Comparison of ENCODE assay signal across 8 mouse cellular contexts in genomic region chr8:22209012-22209411, GRCm38 (mm10). TPM values are rescaled to one million over a fixed set of nuclear protein-coding genes. Genes with fewer than 3 reads are reported as not detected.
DNase-seq lines count a peak whose midpoint lies in the region; ATAC-seq lines count a peak whose summit lies in the region.

No protein-coding gene starts in this region.

- intact Hi-C loops in heart, postnatal 25 days (cut with DNase I): no loop called here

- ATAC-seq in erythroblast, adult 5-6 weeks (replicated peaks; ENCODE audit: low FRiP score, poor library complexity, severe bottlenecking): no peak

- peak; percentile 94 for DNase-seq in heart, adult 11 months
- DNase-seq in heart, postnatal 25 days (ENCODE audit: low spot score): no peak
- peak; percentile 36 for DNase-seq in heart, adult 8-10 months (ENCODE audit: low spot score)
- DNase-seq in liver: peak; percentile 56
- DNase-seq in lung, postnatal 4 days: peak; percentile 43 to 75
- DNase-seq in right cerebral cortex, adult 2 months (ENCODE audit: low spot score in 2 of 2): no peak
- no peak for DNase-seq in cerebellum, adult 9-10 months

RNA-seq across cellular contexts. Expression of gene Vps36, which starts 16.4 kb away (rescaled TPM):
- 10 to 100 TPM; 27.4 to 27.7 TPM for total RNA-seq in heart, postnatal 25 days (2021)
- total RNA-seq in heart, adult 8-10 months (2022): 10 to 100 TPM; 20.1 to 22.2 (median 21.0) TPM
- 10.0 and 12.3 TPM in 2 replicates for total RNA-seq in erythroblast, adult 5-6 weeks (2015; ENCODE audit: low replicate concordance)
- 8.5 and 11.8 TPM in 2 replicates for total RNA-seq in erythroblast, adult 5-6 weeks (2017; ENCODE audit: low replicate concordance)

RNA-seq across cellular contexts. Expression of gene Thsd1, which starts 18.1 kb away (rescaled TPM):
- total RNA-seq in heart, postnatal 25 days (2021): 1 to 10 TPM; 5.4 to 6.2 TPM
- total RNA-seq in heart, adult 8-10 months (2022): 1 to 10 TPM; 3.8 to 4.5 (median 4.3) TPM
- total RNA-seq in erythroblast, adult 5-6 weeks (2015; ENCODE audit: low replicate concordance): 0.21 and 0.58 TPM in 2 replicates
- 0.28 TPM in 1 of 2 replicates, not detected in the other for total RNA-seq in erythroblast, adult 5-6 weeks (2017; ENCODE audit: low replicate concordance)

RNA-seq across cellular contexts. Expression of gene Ckap2, which starts 23.4 kb away (rescaled TPM):
- under 1 TPM; 0.65 to 0.67 TPM for total RNA-seq in heart, postnatal 25 days (2021)
- total RNA-seq in heart, adult 8-10 months (2022): 1 to 10 TPM in 1 of 4 experiments, under 1 TPM in 3; 0.19 to 1.6 (median 0.38) TPM
- total RNA-seq in erythroblast, adult 5-6 weeks (2015; ENCODE audit: low replicate concordance): 28.0 and 39.6 TPM in 2 replicates
- 34.1 and 40.0 TPM in 2 replicates for total RNA-seq in erythroblast, adult 5-6 weeks (2017; ENCODE audit: low replicate concordance)

RNA-seq across cellular contexts. Expression of gene Nek3, which starts 42.8 kb away (rescaled TPM):
- 1 to 10 TPM; 1.7 to 2.3 TPM for total RNA-seq in heart, postnatal 25 days (2021)
- total RNA-seq in heart, adult 8-10 months (2022): 1 to 10 TPM; 1.7 to 2.6 (median 1.8) TPM
- total RNA-seq in erythroblast, adult 5-6 weeks (2015; ENCODE audit: low replicate concordance): 4.4 and 7.1 TPM in 2 replicates
- 5.9 and 7.7 TPM in 2 replicates for total RNA-seq in erythroblast, adult 5-6 weeks (2017; ENCODE audit: low replicate concordance)

Comparison
In these comparisons a context has a peak if more than half of its experiments do, and no peak if none do; other contexts are left out.
1. DNase-seq: peak in heart, adult 11 months (single experiment), heart, adult 8-10 months (single experiment), liver (single experiment) and lung, postnatal 4 days (2 of 2); none in heart, postnatal 25 days (single experiment), right cerebral cortex, adult 2 months (0 of 2) and cerebellum, adult 9-10 months (single experiment).
2. RNA of gene Ckap2, which starts 23.4 kb away (total RNA-seq): 28.0 to 40.0 TPM in erythroblast, adult 5-6 weeks; 0.65 to 0.67 TPM in heart, postnatal 25 days and 0.19 to 1.6 TPM in heart, adult 8-10 months; every median in the first group is over 10 times any median in the second.